Mouse (Mus musculus): ENCODE results near the gene Fcgr2b.
"Not testable (repeated sequence)": the region's sequence is repeated elsewhere in the genome, so short reads cannot be mapped to it uniquely, and the experiment has no call there.

The Fcgr2b gene

GRCm38 (mm10) chr1:170976447-170976846, at the start of gene Fcgr2b:
Gene Fcgr2b, minus strand, starts transcription at chr1:170976547.
- in situ Hi-C loops (cut with MboI, MseI), result no loop called here

DNA sequence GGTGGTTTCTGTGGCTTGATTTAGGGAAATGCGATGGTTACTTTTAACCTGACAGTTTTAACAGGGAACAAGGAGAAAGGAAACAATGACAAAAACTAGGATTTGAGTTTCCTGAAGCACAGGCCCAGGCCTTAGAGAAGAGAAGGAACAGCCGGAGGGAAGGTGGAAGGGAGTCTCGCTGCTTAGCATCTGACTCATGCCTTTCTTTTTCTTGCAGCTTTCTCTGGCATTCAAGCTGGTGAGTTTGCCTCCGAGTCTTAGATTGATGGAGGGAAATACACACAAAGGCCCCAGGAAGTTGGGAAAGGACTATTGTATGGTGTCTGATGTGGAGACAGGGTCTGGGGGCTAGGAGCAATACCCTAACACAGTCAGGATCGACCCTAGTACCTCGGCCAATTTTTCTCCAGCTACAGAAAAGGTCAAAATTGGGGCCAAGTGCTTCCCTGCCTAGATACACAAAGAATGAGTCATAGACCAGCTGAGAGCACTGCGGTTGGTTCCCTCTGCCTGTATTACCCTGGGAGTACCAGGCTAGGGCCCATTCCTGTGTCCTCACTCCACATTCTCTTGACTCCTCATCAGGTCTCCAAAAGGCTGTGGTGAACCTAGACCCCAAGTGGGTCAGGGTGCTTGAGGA, 43.1 kb upstream of the Fcgr2b start:
- in situ Hi-C loops (cut with MboI, MseI), result no loop called here

- in situ Hi-C loops (cut with MboI, MseI), result no loop called here
These were observed 42.4 kb upstream of the Fcgr2b start, which contains the start of gene Fcgr4 for GRCm38 (mm10) chr1:171018737-171019136. Gene Fcgr4, plus strand, starts transcription at chr1:171018920.

- in situ Hi-C loops (cut with MboI, MseI), result no loop called here
These were observed 41.3 kb upstream of the Fcgr2b start for GRCm38 (mm10) chr1:171017468-171018158.

DNA sequence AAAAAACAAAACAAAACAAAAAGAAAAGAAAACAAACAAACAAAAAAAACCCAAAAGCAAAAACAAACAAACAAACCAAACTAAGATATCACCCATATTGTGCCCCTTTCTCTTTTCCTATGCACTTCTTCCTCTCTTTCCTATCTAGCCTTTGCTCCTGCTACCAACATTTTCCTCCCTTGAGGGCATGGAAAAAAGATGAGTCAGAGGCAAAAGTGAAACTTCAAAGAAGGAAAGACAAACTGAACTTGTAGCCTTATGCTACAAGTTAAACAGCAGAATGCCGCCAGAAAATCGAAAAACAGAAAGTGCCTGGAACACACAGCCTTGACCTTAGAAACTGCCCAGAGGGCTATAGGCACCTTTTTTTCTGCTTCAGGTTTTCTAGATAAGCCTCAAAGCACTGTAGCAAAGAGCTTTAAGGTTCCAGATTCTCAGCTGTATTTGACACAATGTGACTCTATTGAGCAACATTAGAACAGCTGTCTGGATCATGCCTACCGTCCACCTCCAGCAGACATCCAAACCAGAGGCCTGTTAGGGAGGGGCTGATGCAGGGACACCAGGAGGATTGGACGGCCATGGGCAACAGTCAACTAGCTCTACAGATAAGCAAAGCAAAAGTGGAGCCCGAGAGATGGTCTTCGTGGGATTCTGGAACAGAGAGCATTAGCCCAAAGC, 40.5 kb upstream of the Fcgr2b start:
- in situ Hi-C loops (cut with MboI, MseI), result no loop called here

GRCm38 (mm10) chr1:171011733-171012132, 35.4 kb upstream of the Fcgr2b start:
- in situ Hi-C loops (cut with MboI, MseI), result no loop called here

- in situ Hi-C loops (cut with MboI, MseI), result no loop called here
These were observed 30.6 kb upstream of the Fcgr2b start for GRCm38 (mm10) chr1:171006905-171007304.

DNA sequence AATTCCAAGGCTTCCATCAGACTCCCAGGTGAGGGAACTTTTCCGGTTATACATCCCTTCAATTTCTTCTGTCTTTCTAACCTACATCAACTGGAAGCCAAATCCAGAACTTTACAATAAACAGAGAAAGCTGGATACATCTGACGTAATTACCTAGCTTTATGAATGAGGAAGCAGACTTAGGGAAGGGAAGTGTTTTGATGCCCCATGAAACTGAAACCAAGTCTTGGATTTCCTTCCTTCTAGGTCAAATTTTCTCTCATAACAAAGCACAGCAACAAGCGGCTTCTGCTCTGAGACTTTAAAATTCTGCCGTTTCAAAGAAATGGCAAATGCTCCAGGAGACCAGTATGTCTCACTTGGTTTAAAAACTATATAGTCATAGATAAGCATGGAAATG, 30.0 kb upstream of the Fcgr2b start:
- in situ Hi-C loops (cut with MboI, MseI), result no loop called here

GRCm38 (mm10) chr1:171005586-171005985, 29.2 kb upstream of the Fcgr2b start:
- in situ Hi-C loops (cut with MboI, MseI), result no loop called here

DNA sequence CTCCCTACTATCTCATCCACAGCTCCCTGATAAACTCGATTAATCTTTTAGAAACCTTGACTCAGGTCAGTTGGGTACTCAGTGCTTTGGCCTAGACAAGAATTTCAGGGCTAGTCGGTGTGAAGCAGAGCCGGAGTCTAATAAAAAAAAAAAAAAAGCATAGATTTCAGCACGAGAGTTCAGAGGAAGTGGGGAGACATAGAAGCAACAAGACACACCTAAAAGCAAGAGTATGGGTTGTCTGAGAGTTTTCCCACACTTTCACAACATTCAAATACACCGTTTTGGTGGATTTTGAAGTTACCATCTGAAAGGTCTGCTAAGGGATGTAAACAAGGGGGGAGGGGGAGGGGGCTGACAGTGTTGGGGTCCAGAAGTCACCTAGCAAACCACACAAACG, 28.7 kb upstream of the Fcgr2b start:
- in situ Hi-C loops (cut with MboI, MseI), result no loop called here

GRCm38 (mm10) chr1:170999811-171000210, 23.5 kb upstream of the Fcgr2b start:
- in situ Hi-C loops (cut with MboI, MseI), result loop anchor here (5.0 kb wide), 1 partner anchor 103 kb away; no protein-coding TSS in a partner anchor

GRCm38 (mm10) chr1:170997756-170998655, 21.7 kb upstream of the Fcgr2b start:
- in situ Hi-C loops (cut with MboI, MseI), result loop anchor here (5.0 kb wide), 1 partner anchor 101 kb away; no protein-coding TSS in a partner anchor

- in situ Hi-C loops (cut with MboI, MseI), result loop anchor here (5.0 kb wide), 1 partner anchor 99 kb away; no protein-coding TSS in a partner anchor
These were observed 20.4 kb upstream of the Fcgr2b start for GRCm38 (mm10) chr1:170996753-170997152.

GRCm38 (mm10) chr1:170996034-170996433, 19.7 kb upstream of the Fcgr2b start:
- in situ Hi-C loops (cut with MboI, MseI), result loop anchor here (5.0 kb wide), 1 partner anchor 99 kb away; no protein-coding TSS in a partner anchor

DNA sequence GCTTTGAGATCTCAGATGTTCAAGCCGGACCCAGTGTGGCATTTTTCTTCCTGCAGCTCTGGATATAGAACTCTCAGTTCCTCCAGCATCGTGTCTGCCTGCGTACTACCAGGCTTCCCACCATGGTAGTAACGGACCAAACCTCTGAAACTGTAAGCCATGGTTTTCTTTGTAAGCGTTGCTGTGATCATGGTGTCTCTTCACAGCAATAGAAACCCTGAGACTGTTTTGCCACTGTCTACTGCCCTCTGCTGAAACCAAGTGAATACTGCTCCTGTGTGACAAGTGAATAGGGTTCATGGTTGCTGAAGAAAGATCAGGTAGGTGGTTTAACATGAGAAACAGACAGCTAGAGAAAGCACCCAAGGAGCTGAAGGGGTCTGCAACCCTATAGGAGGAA, 16.2 kb upstream of the Fcgr2b start:
- in situ Hi-C loops (cut with MboI, MseI), result no loop called here

DNA sequence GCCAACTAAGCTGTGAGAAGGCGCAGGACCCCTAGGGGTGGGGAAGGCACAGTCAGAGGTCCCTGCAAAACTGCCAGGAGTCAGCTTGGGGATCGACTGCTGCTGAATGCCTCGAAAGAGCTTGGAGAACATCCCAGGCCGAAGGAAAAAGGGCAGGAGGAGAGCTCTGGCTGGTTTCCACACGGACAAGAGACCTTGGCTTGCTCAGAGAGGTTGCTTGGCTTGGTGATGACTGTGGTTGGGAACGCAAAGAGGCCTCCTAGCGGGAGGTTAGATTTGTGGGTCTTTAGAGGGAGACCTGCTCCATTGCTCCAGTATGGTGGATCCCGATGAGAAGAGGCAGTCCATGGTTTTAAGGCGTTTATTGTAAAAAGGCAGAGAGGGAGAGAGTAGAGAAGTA, 13.3 kb upstream of the Fcgr2b start:
- in situ Hi-C loops (cut with MboI, MseI), result no loop called here

GRCm38 (mm10) chr1:170985861-170986260, 9.5 kb upstream of the Fcgr2b start:
- in situ Hi-C loops (cut with MboI, MseI), result no loop called here

DNA sequence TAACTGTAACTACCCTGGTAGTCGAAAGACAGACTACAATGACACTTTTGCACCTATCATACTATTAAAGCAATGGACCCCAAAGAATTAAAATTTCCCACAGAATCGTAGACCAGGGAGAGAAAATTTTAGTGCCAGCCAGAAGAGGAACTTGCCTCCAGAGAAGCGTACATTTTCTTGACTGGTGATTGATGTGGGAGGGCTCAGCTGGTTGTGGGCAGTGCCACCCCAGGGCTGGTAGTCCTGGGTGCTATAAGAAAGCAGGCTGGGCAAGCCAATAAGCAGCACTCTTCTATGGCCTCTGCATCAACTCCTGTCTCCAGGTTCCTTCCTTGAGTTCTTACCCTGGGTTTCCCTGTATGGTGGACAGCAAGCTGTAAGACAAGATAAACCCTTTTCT, 8.7 kb upstream of the Fcgr2b start:
- in situ Hi-C loops (cut with MboI, MseI), result no loop called here

GRCm38 (mm10) chr1:170983066-170983465, 6.7 kb upstream of the Fcgr2b start:
- in situ Hi-C loops (cut with MboI, MseI), result no loop called here

GRCm38 (mm10) chr1:170982301-170982700, 6.0 kb upstream of the Fcgr2b start:
- in situ Hi-C loops (cut with MboI, MseI), result no loop called here

DNA sequence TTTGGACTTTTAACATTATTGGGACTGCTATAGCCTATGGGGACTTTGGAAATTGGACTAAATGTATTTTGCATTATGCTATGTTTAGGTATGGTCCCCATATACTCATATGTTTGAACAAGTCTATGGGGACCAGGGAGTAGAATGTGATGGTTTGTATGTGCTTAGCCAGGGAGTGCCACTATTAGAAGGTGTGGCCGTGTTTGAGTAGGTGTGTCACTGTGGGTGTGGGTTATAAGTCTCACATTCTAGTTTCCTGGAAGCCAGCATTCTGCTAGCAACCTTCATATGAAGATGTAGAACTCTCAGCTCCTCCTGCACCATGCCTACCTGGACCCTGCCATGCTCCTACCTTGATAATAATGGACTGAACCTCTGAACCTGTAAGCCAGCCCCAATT, 5.3 kb upstream of the Fcgr2b start:
- in situ Hi-C loops (cut with MboI, MseI), result not testable (repeated sequence)
